Mouse (Mus musculus) neural tube, embryonic 10.5 days (tissue): ENCODE measurements around the gene Pdpk1.
A peak's percentile ranks its signal among the peaks of the same experiment; 100 is the strongest.
"Not testable (repeated sequence)": the region's sequence is repeated elsewhere in the genome, so short reads cannot be mapped to it uniquely, and the experiment has no call there.

ENCODE experiments used
- DNase-seq: peaks from one replicate; pipeline ENCODE4 v3.0.0-alpha.2; 2017; ENCODE audit warnings: low spot score; ENCODE audit errors: extremely low spot score

The Pdpk1 gene

DNA sequence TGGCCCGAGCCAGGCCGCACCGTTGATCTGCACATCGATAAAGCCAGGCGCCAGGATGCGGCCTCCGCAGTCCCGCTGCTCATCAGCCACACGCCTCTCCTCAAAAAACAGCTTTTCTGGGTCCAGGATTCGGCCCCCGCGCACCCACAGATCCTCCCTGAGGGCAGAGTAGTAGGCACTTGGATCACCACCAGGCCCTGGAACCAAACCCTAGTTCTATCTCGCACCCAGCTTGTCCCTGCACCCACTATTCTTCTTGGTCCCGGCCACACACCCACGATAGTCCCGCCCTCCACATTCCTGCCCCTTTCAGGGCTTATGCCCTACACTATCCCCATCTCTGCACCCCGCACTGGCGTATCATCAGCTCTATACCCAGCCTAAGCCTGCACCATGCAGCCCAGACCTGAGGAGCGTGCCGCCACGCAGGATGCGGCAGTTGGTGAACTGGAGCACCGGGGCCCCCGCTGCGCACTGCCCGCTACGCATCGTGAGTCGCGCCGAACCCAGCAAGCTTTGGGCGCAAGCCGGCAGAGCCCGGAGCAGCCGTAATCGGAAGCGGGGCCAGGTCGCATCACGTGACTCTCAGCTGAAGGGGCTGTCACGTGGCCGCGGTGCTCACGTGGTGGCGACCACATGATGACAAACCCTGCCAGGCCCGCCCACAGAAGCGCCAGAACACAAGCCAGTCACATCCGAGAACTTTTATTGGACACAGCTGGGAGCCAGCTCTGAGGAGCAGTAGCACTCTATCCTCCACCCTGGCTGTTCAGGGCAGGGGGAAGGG, 12.6 kb upstream of the Pdpk1 start, which contains the start of gene Amdhd2:
TSS of gene Amdhd2 (minus strand) at position 591 of the 787 bp plus-strand sequence.
- peak; percentile 100 for DNase-seq

DNA sequence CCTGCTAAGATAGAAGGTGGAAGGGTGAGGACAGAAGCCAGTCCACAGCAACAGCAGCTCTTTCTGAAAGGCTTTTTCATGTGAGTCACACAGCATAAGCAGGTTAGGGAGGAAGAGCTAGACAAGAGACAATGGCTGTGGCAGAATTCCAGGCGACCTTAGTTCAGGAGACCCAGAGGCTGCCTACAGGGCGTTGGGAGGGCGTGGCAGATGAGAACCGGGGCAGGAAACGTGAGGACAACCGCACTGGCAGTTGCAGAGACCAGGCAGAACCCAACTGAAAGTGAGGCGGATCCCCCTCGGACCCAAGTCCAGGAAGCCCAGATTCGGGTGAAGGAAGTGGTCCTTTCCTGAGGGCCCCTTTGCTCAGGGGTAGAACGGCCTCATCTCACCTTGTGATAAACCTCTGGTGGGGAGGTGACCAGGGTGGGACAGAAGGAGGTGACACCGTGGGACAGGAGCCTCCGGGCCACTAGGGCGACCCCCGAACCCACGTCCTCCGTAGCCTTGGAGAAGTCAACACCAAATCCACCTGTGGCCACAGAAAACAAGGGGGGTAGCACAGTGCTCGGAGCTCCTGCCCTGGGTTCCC, 12.0 kb upstream of the Pdpk1 start:
- no peak for DNase-seq

GRCm38 (mm10) chr17:24161466-24161865, 10.7 kb upstream of the Pdpk1 start:
- DNase-seq = no peak

DNA sequence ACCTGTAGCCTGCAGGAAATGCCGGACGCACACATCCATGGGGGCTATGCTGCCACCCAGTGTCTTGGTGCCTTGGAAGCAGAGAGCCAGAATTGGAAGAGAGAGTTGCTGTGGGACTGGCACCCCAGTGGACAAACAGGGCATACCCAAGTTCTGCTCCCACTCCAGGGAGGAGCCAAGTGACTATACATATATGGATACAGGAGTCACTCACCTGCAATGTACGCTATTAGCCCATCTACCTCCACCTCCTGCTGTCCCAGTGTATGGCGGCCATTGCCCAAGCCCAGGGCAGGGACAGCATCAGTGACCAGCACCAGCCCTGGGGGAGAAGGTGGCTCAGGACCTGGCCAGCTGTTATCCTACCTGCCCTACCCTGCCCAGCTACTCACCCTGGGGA, 6.8 kb upstream of the Pdpk1 start:
- no peak for DNase-seq

DNA sequence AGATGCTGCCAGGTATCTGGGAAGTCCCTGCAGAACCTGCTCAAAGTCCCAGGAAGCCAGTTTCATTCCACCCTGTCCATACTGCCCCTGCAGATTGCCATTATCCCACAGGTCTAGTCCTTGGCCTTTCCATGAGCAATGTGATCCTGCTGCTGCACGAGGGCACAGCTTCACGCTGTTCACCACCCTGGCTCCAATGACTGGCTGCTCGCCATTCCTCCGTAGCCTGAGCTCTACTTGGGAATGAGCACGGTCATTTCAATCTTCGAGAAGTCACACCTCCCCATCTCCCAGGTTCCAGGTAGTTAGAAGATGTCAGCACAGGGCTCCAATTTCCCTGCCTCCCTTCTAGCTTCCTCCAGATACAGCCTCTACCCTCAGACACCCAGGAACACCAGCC, 6.4 kb upstream of the Pdpk1 start:
- no peak for DNase-seq

GRCm38 (mm10) chr17:24156394-24156793, 5.7 kb upstream of the Pdpk1 start:
- DNase-seq = no peak

GRCm38 (mm10) chr17:24155742-24156141, 5.0 kb upstream of the Pdpk1 start:
- no peak for DNase-seq

- no peak for DNase-seq
These were observed 3.7 kb upstream of the Pdpk1 start for GRCm38 (mm10) chr17:24154463-24154862.

GRCm38 (mm10) chr17:24151890-24152563, 1.3 kb upstream of the Pdpk1 start:
- DNase-seq = peak; percentile 74

- no peak for DNase-seq
These were observed 658 bp upstream of the Pdpk1 start for GRCm38 (mm10) chr17:24151382-24151781.

- DNase-seq = no peak
These were observed 1.3 kb downstream of the Pdpk1 start for GRCm38 (mm10) chr17:24149421-24149820.

GRCm38 (mm10) chr17:24142897-24143296, 7.8 kb downstream of the Pdpk1 start:
- DNase-seq = no peak

- DNase-seq = peak; percentile 92
These were observed 9.3 kb downstream of the Pdpk1 start for GRCm38 (mm10) chr17:24141425-24141920.

GRCm38 (mm10) chr17:24140845-24141424, 9.8 kb downstream of the Pdpk1 start:
- DNase-seq = no peak

- DNase-seq = no peak
These were observed 10.8 kb downstream of the Pdpk1 start for GRCm38 (mm10) chr17:24139968-24140367.

DNA sequence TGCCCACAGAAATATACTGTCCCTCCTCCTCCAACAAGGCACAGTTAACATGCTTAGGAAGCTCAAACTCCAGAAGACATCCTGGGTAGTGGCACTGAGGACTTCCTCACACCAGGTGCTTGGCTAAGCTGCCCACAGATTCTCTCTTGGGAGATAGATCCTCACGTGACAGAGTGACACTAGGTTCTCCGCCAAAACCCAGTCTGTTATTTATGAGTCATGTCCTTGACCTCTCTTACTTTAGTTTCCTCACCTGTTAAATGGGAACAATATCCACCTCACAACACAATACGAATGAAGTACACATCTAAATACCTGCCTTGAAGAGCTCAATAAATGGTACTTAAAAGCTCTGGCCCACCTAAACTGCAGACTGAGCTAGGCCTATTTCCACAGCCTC, 11.5 kb downstream of the Pdpk1 start:
- no peak for DNase-seq

DNA sequence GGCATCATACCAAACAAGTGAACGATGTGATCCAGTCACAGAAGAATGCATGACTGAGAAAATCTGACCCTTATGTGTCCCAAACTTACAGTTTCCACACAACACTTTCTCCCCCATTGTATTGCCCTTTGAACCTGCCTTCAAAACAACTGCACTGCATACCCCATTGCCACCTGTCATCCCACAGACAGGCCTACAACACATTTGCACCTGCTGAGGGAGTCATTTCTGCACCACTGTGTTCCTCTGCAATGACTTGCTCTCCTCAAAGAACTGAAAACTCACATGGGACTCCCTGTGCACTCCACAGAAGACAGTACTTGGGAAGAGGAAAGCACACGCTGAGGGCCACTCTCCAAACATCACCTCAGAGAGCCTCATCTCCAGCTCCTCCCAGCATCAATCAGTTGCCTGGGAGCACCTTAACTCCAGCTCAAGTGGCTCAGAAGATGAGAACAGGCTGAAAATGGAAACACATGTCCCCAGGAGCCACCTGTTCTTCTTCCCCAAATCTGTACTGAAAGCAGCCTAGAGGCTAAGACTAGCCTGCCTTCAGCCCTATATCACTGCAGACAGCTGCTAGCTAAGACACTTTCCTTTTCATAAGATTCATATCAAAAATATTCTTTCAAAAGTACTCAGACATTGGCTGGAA, 13.4 kb downstream of the Pdpk1 start:
- no peak for DNase-seq

GRCm38 (mm10) chr17:24134062-24134461, 16.7 kb downstream of the Pdpk1 start:
- no peak for DNase-seq

DNA sequence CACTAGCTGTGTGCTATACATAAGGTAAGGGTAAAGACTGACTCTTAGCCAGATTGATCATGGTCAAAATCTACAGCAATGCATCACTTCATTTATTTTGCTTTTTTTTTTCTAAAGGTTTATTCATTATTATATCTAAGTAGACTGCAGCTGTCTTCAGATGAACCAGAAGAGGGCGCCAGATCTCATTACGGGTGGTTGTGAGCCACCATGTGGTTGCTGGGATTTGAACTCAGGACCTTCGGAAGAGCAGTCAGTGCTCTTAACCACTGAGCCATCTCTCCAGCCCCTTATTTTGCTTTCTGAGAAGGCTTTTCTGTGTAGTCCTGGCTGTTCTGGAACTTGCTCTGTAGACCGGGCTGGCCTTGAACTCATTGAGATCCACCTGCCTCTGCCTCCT, 17.8 kb downstream of the Pdpk1 start:
- DNase-seq = not testable (repeated sequence)

DNA sequence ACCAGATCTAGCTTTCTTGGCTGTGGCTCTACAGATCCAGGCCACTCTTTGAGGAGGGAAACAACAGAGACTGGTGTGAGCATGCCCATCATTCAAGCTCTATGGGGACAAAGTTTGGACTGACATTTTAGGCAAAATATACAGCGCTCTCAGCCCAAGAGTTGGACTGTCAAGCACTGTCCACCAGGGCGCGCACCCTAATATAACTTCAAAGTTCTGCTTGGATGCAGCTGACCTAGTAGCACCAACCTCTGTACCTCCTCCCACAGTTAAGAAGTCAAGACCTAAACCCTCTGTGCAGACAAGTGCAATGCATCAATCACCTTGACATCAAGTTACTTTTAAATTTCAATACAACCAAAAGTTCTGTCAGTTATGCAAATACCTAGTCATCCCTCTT, 19.2 kb downstream of the Pdpk1 start:
- DNase-seq = no peak

DNA sequence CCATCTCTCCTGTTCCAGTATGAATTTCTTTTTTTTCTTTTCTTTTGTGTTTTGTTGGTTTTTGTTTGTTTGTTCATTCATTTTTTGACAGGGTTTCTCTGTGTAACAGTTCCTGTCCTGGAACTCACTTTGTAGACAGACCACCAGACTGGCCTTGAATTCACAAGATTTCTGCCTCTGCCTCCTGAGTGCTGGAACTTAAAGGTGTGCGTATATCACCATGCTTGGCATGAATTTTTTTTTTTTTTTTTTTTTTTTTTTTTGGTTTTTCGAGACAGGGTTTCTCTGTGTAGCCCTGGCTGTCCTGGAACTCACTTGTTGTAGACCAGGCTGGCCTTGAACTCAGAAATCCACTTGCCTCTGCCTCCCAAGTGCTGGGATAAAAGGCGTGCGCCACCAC, 21.5 kb downstream of the Pdpk1 start:
- DNase-seq = not testable (repeated sequence)
